Mouse (Mus musculus): Measurements from ENCODE around the gene Aldh5a1. TPM values are rescaled to one million over a fixed set of nuclear protein-coding genes. Genes with fewer than 3 reads are reported as not detected.

Aldh5a1 gene
- total RNA-seq, 2 experiments from 2014 or later: 62.0 to 68.8 TPM

DNA sequence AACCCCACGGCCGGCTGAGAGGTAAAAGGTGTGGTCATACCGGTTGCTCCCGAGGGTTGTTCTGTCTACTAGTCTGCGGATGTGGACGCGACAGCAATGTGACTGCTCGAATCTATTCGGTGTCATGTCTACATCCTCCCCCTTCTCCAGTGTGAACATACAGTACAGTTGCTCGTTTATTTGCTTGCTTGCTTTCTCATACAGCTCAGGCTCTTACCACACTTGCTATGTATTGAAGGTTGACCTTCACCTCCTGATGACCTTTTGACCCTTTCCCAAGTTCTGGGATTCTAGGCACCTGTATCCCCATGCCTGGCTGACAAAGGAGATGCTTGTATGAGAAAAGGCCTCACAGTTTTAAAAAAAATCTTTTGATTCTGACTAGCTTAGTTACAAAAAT is 69.7 kb downstream of the Aldh5a1 start:
- DNase-seq (ENCODE audit: low spot score in 2 of 2): no peak

DNA sequence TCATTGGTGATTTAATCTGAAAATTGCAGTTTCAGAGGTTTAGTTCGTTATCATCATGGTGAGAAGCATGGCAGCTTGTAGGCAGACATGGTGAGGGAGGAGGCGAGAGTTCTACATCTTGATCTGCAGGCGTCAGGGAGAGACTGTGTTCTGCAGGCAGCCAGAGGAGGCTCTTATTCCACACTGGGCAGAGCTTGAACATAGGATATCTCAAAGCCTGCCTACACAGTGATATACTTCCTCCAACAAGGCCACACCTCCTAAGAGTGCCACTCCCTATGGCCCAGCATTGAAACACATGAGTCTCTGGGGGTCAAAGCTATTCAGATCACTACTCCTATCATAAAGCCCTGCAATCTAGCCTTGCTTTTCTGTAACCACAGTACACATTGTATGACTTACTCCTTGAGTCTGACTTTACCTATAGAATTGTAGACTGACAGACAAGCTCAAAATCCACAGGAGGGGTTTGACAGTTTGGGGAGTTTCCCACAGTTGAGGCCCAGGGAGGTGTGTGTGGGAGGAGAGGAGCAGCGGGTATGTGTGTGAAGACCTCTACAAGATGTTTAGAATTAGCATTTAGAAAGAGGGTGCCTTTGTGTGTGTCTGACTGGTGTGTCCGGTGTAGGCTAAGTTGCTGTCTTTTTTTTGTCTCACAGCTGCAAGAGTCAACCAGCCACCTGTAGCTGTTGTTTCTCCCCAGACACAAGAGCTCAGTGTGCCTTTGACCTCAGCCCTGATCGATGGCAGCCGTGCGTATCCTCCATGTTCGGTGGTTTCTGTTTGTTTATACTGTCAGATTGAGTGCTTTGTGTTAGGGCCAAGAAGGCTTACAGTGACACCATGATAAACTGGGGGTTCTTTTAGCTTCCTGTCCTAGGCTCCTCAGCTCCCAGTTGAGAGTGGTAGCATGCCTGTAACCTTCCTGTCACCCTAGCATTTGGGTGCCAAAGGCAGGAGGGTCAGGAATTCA is 70.7 kb downstream of the Aldh5a1 start:
- DNase-seq (ENCODE audit: low spot score in 2 of 2): no peak

DNA sequence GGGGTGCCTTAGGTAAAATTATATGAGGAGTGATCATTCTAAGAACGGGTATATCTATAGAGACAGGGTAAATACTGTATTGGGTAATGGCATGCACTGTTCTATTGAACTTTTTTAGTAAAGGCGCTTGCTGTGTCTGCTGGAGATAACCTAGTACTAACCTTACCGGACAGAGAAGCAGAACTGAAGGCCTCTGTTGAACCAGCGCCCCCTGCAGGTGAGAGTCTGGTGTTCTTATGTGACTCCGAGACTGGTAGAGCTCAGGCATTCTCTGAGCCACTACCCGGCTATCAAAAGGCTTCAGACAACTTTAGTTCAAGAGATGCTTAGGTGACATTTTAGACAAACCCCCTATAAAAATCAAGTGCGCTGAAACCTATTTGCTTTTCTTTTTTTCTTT is 74.9 kb downstream of the Aldh5a1 start:
- peak in 1 of 2 experiments; percentile 70 for DNase-seq (ENCODE audit: low spot score in 2 of 2)

DNA sequence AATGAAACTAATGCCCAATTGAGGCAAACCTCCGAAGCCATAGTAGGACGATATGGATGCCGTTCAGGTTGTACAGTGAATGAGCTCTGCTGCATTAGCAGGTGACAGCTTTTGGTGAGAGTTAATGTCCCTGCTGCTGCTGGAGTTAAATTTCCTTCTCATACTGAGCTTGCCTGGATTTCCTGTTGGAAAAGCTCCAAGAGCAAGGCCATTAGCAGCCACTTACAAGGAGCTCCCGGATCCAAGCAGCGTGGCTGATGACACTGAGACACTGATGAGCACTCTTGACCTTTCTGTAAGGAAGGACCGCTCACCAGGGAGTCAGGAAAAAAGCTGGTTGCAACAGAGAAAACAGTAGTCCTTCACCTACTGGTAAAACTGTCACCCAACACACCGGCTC is 75.4 kb downstream of the Aldh5a1 start:
- no peak for DNase-seq (ENCODE audit: low spot score in 2 of 2)

DNA sequence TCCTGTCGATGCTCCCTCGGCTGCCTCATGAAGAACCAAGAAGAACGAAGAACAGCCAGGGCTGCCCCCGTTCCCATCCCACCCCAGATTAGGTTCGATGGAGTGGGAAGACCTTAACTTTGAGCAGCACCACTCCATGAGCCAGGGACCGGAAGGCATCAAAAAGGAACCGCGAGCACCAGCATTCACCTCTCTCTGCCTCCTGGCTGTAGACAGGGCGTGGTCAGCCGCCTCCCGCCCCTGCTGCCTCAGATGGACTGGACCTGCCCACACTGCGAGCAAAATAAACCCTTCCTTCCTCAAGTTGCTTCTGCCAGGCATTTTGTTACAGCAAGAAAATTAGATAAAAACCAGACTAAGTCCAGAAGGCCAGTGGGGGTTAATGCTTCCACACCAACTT is 76.4 kb downstream of the Aldh5a1 start:
- DNase-seq (ENCODE audit: low spot score in 2 of 2): no peak

DNA sequence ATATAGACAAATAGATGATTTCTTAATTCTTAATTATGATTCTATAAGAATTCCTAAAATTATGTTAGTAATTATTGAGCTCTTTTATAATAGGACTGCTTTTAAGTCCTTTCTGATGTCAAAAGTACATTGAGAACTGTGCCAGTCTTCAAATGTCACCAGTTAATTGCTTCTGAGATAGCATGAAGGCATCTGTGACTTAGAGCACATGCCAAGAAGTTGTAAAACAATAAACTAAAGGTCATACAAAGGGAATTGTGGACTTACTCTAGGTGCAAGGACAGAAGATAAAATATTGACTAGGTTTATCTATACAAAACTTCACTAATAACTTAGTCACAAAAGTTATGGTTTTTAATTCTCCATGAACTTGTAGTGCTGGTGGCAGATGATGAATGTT is 78.3 kb downstream of the Aldh5a1 start:
- no peak for DNase-seq (ENCODE audit: low spot score in 2 of 2)

Other genes with a start within 250 kb of the Aldh5a1 start
- not detected for gene Armh2, start 196.4 kb downstream of the Aldh5a1 start, total RNA-seq (2021)
- gene Gmnn, start 175.7 kb downstream of the Aldh5a1 start, total RNA-seq (2021): 1 to 10 TPM; 2.2 to 3.0 TPM
- 100 to 1,000 TPM; 136 to 142 TPM for gene BC005537, start 136.0 kb downstream of the Aldh5a1 start, total RNA-seq (2021)
- gene Acot13, start 106.1 kb downstream of the Aldh5a1 start, total RNA-seq (2021): 100 to 1,000 TPM; 119 to 124 TPM
- 10 to 100 TPM; 19.5 to 20.1 TPM for gene Tdp2, start 106.0 kb downstream of the Aldh5a1 start, total RNA-seq (2021)
- gene D130043K22Rik, start 92.5 kb downstream of the Aldh5a1 start, total RNA-seq (2021): 10 to 100 TPM; 24.6 to 26.1 TPM
- 10 to 100 TPM; 22.1 to 24.3 TPM for gene Gpld1, start 5.5 kb upstream of the Aldh5a1 start, total RNA-seq (2021)
- 10 to 100 TPM; 55.0 to 61.9 TPM for gene Mrs2, start 82.7 kb upstream of the Aldh5a1 start, total RNA-seq (2021)
- gene Dcdc2a, start 118.3 kb upstream of the Aldh5a1 start, total RNA-seq (2021): 10 to 100 TPM; 12.2 to 14.3 TPM